Mouse (Mus musculus) spleen, adult 2 months (tissue): Measurements from ENCODE around the gene Uqcrh.

Experiments used
- CTCF ChIP-seq: fragments of 200-500 bp; IDR thresholded peaks from 2 replicates; pipeline ENCODE4 v1.5.1; 2011; ENCODE audit warnings: mild to moderate bottlenecking, inconsistent platforms; ENCODE audit not compliant: insufficient read depth, insufficient read length, insufficient replicate concordance; ENCODE audit errors: extremely low read depth
- POLR2A ChIP-seq: fragments of 200-500 bp; IDR thresholded peaks from 2 replicates; pipeline ENCODE4 v1.6.1; 2011; ENCODE audit warnings: low read depth, low read length, inconsistent platforms

- TF ChIP-seq CTCF (no peak), POLR2A (no peak)
These were observed 2.6 kb upstream of the Uqcrh start for GRCm38 (mm10) chr4:116077240-116078095.
